Mouse (Mus musculus) kidney, postnatal 0 days (tissue): ENCODE measurements at regions not wholly inside any gene's neighbourhood (a gene's known extent, or its start where the extent isn't known, plus 50 kb on each side); places are given as distances from the start of the nearest gene placed in this dataset.

Experiments used
- ATAC-seq: fragments of 200-750 bp; cut with Nextera tagmentation; replicated peaks from 2 replicates; pipeline ENCODE4 v1.8.0; 2017; ENCODE audit warnings: low read depth, moderate number of reproducible peaks, moderate TSS enrichment, moderate library complexity; ENCODE audit not compliant: low FRiP score
- DNase-seq: peaks from one replicate; pipeline ENCODE4 v3.0.0-alpha.2; 2016; ENCODE audit warnings: low spot score
- H3K27ac ChIP-seq: fragments of 300-500 bp; sonication (generic); 2 replicates; pipeline ENCODE4 v1.5.1; 2014; ENCODE audit warnings: mild to moderate bottlenecking
- H3K27me3 ChIP-seq: fragments of 300-500 bp; sonication (generic); 2 replicates; pipeline ENCODE4 v1.6.1; 2014; ENCODE audit warnings: low read length, mixed read lengths; ENCODE audit not compliant: insufficient read depth
- H3K36me3 ChIP-seq: fragments of 300-500 bp; sonication (generic); 2 replicates; pipeline ENCODE4 v1.6.1; 2014; ENCODE audit warnings: low read length, mixed read lengths; ENCODE audit not compliant: insufficient read depth
- H3K4me1 ChIP-seq: fragments of 300-500 bp; sonication (generic); replicated peaks from 2 replicates; pipeline ENCODE4 v1.6.1; 2014; ENCODE audit warnings: antibody characterized with exemption, low read length, mixed read lengths; ENCODE audit not compliant: insufficient read depth
- H3K4me2 ChIP-seq: fragments of 300-500 bp; sonication (generic); 2 replicates; pipeline ENCODE4 v1.6.1; 2014; ENCODE audit warnings: mild to moderate bottlenecking, low read length, moderate library complexity, mixed read lengths
- H3K4me3 ChIP-seq: fragments of 300-500 bp; sonication (generic); replicated peaks from 2 replicates; pipeline ENCODE4 v1.5.1; 2014; ENCODE audit warnings: low read depth, low read length
- H3K9ac ChIP-seq: fragments of 300-500 bp; sonication (generic); 2 replicates; pipeline ENCODE4 v1.6.1; 2014; ENCODE audit warnings: low read depth, low read length
- H3K9me3 ChIP-seq: fragments of 300-500 bp; sonication (generic); replicated peaks from 2 replicates; pipeline ENCODE4 v1.6.1; 2016; ENCODE audit warnings: low read length, inconsistent platforms, mixed read lengths
- CTCF ChIP-seq: IDR thresholded peaks from 2 replicates; pipeline ENCODE4 v1.5.1; 2016; ENCODE audit warnings: antibody characterized with exemption, low read depth, mild to moderate bottlenecking, moderate library complexity
- WGBS: fragments of 180-500 bp; shearing (Covaris S2); extraction: QIAGEN DNeasy Blood & Tissue Kit; methylation state at CpG from one replicate; pipeline ENCODE4 v1.1.7; 2014; 5-methylcytosine and 5-hydroxymethylcytosine counted together

DNA sequence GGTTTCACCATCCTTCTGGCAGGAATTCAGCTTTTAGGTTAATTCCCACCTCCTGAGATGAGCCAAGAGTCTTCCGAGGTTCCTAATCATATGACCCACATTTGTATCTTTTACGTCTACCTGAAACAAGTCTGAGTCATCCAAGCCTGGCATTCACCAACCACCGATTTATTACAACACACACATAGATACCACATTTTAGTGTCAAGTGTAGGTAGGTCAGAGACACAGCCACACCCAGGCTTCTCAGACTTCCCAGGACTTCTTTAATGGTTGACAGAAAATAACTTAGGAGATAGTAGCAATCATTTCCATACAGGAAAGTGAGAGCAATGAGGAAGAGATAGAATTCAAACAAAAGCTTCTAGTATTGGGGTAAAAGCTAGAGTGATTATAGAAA lies 189.2 kb upstream of the Gm10306 start:
- ATAC-seq (no peak), DNase-seq (no peak)
- H3K4me1 ChIP-seq: no peaks in the 10 kb centered on the region
- H3K27ac ChIP-seq: no peak overlapping the region
- no peaks in the 10 kb centered on the region for H3K9me3 ChIP-seq
- no peak overlapping the region for H3K9ac ChIP-seq
- TF ChIP-seq CTCF: no peak
- H3K4me3 ChIP-seq: no peak overlapping the region
- H3K27me3 ChIP-seq: no peaks in the 10 kb centered on the region
- H3K4me2 ChIP-seq: no peak overlapping the region
- 69% methylated on average over 3 of the region's 3 CpGs for WGBS
- no peaks in the 10 kb centered on the region for H3K36me3 ChIP-seq

DNA sequence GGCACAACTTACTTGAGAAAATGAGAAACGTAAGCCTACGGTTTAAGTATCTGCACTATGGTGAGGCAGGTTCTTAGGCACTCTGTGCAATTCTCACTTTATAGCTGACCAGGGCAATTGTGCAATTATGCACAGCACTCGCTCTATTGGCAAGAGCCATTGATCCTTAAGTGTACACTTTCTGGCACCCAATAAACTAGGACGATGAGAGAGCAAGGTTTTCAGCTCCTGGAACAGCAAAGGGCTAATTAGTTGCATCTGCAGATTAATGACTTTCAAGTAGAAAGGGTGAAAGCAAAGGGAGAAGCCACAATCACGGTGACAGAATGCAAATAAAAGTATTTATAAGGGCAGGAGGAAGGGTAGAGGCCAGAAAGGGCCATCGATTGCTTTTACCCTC lies 185.4 kb upstream of the Gm10306 start:
- no peak for ATAC-seq

DNA sequence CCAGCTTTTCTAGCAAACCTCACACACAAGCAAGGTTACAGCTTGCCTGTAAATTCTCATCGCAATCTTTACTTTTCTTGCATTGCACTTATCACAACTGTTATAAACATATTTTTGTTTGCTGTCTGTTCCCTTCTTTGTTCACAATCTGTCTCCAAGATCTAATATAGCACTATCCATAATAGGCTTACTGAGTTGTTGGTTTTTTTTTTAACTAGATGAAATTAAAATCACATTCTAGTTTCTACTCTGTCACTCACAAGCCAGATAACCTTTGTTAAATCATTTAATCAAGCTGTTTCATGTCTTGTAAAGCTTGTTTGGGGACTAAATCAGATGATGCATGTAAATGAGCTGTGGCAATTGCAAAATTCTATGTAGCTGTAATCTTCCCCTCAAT lies 180.1 kb upstream of the Gm10306 start:
- no peak for ATAC-seq
- Histone ChIP-seq H3K4me2 (no peak overlapping the region), H3K9me3 (no peaks in the 10 kb centered on the region), H3K36me3 (no peaks in the 10 kb centered on the region), H3K27ac (no peak overlapping the region), H3K27me3 (no peaks in the 10 kb centered on the region), H3K4me1 (no peaks in the 10 kb centered on the region; the same call in 1 of the 2 replicates), H3K9ac (no peak overlapping the region), H3K4me3 (no peak overlapping the region)
- DNase-seq: no peak
- TF ChIP-seq CTCF: no peak
- WGBS: 76% methylated on average over 1 of the region's 1 CpGs

More for the DNA sequence above, 185.4 kb upstream of the Gm10306 start:
- TF ChIP-seq CTCF: no peak
- 31% methylated on average over 6 of the region's 6 CpGs for WGBS
- no peak overlapping the region for H3K4me3 ChIP-seq
- DNase-seq: no peak
- no peak overlapping the region for H3K4me2 ChIP-seq
- no peak overlapping the region for H3K27ac ChIP-seq
- H3K27me3 ChIP-seq: no peaks in the 10 kb centered on the region
- H3K9me3 ChIP-seq: no peaks in the 10 kb centered on the region
- H3K4me1 ChIP-seq: no peaks in the 10 kb centered on the region
- no peak overlapping the region for H3K9ac ChIP-seq
- no peaks in the 10 kb centered on the region for H3K36me3 ChIP-seq

DNA sequence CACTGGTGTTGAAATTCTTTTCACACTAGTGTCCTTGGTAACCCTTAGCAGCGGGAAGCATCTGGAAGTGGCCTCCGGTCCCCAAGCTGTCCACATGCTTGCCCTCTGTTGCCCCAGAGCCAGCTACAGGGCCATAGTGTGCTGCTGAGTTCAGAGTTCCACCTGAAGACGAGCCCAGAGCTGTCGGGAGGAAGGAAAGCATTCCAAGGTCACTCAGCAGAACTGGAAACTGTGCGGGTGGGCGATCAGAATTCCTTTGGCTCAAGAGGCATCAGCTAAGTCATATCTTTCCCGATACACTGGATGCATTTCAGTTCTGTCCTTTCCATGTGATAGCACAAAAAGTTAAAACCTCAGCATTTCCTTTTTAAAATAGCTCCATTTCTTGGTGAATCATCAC lies 170.6 kb upstream of the Gm10306 start:
- no peak overlapping the region for H3K4me3 ChIP-seq
- no peak for DNase-seq
- no peaks in the 10 kb centered on the region for H3K36me3 ChIP-seq
- ATAC-seq: no peak
- no peak for TF ChIP-seq CTCF
- no peak overlapping the region for H3K27ac ChIP-seq
- no peak overlapping the region for H3K9ac ChIP-seq
- H3K4me1 ChIP-seq: no peaks in the 10 kb centered on the region
- no peak overlapping the region for H3K4me2 ChIP-seq
- no peaks in the 10 kb centered on the region for H3K9me3 ChIP-seq
- H3K27me3 ChIP-seq: no peaks in the 10 kb centered on the region
- 22% methylated on average over 7 of the region's 7 CpGs for WGBS

DNA sequence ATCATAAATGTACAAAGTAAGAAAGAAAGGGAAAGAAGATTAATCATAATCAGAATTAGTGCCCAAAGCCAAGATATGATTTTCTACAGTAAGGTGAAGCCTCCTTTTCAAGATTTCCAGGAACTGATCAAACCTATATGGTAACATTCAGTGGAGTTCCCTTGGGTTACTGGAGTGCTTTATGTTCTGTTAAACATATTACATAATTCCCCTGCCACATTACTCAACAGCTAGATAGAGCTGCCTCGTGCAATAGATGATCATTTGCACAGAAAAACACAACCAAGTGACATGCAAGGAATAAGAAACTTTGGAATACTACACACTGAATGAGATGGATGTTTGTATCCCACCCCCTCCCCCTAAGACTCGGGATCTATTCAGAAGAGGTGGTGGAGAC lies 168.0 kb upstream of the Gm10306 start:
- DNase-seq (no peak), ATAC-seq (no peak)
- TF ChIP-seq CTCF: no peak
- Histone ChIP-seq H3K9me3 (no peaks in the 10 kb centered on the region), H3K9ac (no peak overlapping the region), H3K36me3 (no peaks in the 10 kb centered on the region), H3K4me3 (no peak overlapping the region), H3K27me3 (no peaks in the 10 kb centered on the region), H3K4me1 (no peaks in the 10 kb centered on the region), H3K27ac (no peak overlapping the region), H3K4me2 (no peak overlapping the region)
- 53% methylated on average over 2 of the region's 2 CpGs for WGBS

DNA sequence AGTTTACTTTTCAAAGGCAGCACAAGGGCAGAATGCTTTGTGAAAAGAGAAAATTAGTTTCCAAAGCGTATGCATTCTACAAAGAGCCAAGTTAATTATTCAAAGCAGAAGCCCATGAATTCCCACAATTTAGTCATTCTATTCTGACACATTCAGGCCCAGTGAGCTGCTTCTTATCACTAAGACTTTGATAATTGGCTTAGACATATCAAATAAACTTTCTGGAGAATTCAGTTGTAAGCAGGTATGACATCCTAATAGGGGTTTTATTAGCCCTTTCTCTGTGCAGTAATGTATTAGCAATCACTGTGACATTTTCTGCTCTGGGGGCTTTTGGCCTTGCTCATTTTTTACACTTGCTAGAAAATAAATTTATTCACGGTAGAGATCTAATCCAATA lies 161.9 kb upstream of the Gm10306 start:
- WGBS: 51% methylated on average over 2 of the region's 2 CpGs
- no peaks in the 10 kb centered on the region for H3K27me3 ChIP-seq
- no peak overlapping the region for H3K4me3 ChIP-seq
- H3K9ac ChIP-seq: no peak overlapping the region
- no peaks in the 10 kb centered on the region for H3K36me3 ChIP-seq
- DNase-seq (no peak), ATAC-seq (no peak)
- no peaks in the 10 kb centered on the region for H3K9me3 ChIP-seq
- H3K27ac ChIP-seq: no peak overlapping the region
- H3K4me2 ChIP-seq: no peak overlapping the region
- no peaks in the 10 kb centered on the region for H3K4me1 ChIP-seq
- TF ChIP-seq CTCF: no peak

DNA sequence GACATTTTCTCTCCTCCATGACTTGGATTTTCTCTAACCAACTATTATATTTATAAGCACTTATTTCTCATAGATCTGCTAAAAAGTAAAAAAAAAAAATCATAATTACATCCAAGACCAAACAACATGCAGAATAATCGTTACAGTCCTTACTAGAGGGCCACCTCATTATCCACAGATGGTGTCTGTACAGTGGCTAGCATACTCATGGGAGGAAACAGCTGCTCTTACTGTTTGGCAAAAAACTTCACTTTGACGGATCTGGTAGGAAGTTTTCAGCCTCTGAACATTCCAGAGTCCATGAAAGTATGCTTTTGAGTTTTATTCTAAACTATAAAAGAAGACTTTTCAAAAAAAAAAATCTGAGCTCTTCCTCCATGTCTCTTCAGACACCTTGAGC lies 159.1 kb upstream of the Gm10306 start:
- no peaks in the 10 kb centered on the region for H3K9me3 ChIP-seq
- H3K27me3 ChIP-seq: no peaks in the 10 kb centered on the region
- no peak overlapping the region for H3K9ac ChIP-seq
- 47% methylated on average over 2 of the region's 2 CpGs for WGBS
- no peak for TF ChIP-seq CTCF
- DNase-seq (no peak), ATAC-seq (no peak)
- H3K36me3 ChIP-seq: no peaks in the 10 kb centered on the region
- H3K27ac ChIP-seq: no peak overlapping the region
- H3K4me2 ChIP-seq: no peak overlapping the region
- no peaks in the 10 kb centered on the region for H3K4me1 ChIP-seq
- no peak overlapping the region for H3K4me3 ChIP-seq
